Mouse (Mus musculus): ENCODE data around the gene Timp4. TPM values are rescaled to one million over a fixed set of nuclear protein-coding genes. Genes with fewer than 3 reads are reported as not detected.

The Timp4 gene
- polyA plus RNA-seq (2014; fragmentation: Nextera tagmentation; extraction: Ambion mirVana), result 0.12 and 0.70 TPM in 2 replicates

- Histone ChIP-seq H3K9ac (ENCODE audit: low read length) (no peak within 1 kb of the TSS), H3K36me3 (ENCODE audit: control insufficient read depth, insufficient read depth, low read length) (no peaks in the 10 kb centered on the region), H3K4me3 (ENCODE audit: low read depth, low read length) (peak within 1 kb of the TSS; percentile 14), H3K27ac (ENCODE audit: low read depth) (no peak within 1 kb of the TSS), H3K4me2 (ENCODE audit: low read length) (peak within 1 kb of the TSS; percentile 42), H3K27me3 (replicated peaks; ENCODE audit: control insufficient read depth, insufficient read depth, low read length) (no peaks in the 10 kb centered on the region), H3K9me3 (ENCODE audit: control insufficient read depth, low read length) (no peaks in the 10 kb centered on the region), H3K4me1 (replicated peaks; ENCODE audit: control insufficient read depth, insufficient read depth, low read length) (peaks cover 9% of the 10 kb centered on the region)
- ATAC-seq (replicated peaks; ENCODE audit: low FRiP score, low TSS enrichment, low read depth), result no peak
- 44% methylated on average over 7 of the region's 10 CpGs for WGBS
- DNase-seq (ENCODE audit: low spot score), result no peak
These were observed at the start of gene Timp4 for GRCm38 (mm10) chr6:115252099-115252873. Gene Timp4 (minus strand): TSS chr6:115252205.

- peak; percentile 28 for DNase-seq (ENCODE audit: low spot score)
- Histone ChIP-seq H3K9me3 (ENCODE audit: control insufficient read depth, low read length) (no peaks in the 10 kb centered on the region), H3K27me3 (replicated peaks; ENCODE audit: control insufficient read depth, insufficient read depth, low read length) (no peaks in the 10 kb centered on the region), H3K4me3 (ENCODE audit: low read depth, low read length) (no peak overlapping the region), H3K9ac (ENCODE audit: low read length) (no peak overlapping the region), H3K4me2 (ENCODE audit: low read length) (no peak overlapping the region), H3K36me3 (ENCODE audit: control insufficient read depth, insufficient read depth, low read length) (no peaks in the 10 kb centered on the region), H3K4me1 (replicated peaks; ENCODE audit: control insufficient read depth, insufficient read depth, low read length) (no peaks in the 10 kb centered on the region), H3K27ac (ENCODE audit: low read depth) (no peak overlapping the region)
- WGBS, result 84% methylated on average over 2 of the region's 2 CpGs
- no peak for ATAC-seq (replicated peaks; ENCODE audit: low FRiP score, low TSS enrichment, low read depth)
These were observed 41.9 kb upstream of the Timp4 start for GRCm38 (mm10) chr6:115293877-115294276.

GRCm38 (mm10) chr6:115292621-115293020, 40.6 kb upstream of the Timp4 start:
- H3K4me2 ChIP-seq (ENCODE audit: low read length), result no peak overlapping the region
- H3K27me3 ChIP-seq (replicated peaks; ENCODE audit: control insufficient read depth, insufficient read depth, low read length), result no peaks in the 10 kb centered on the region
- H3K9ac ChIP-seq (ENCODE audit: low read length), result no peak overlapping the region
- H3K27ac ChIP-seq (ENCODE audit: low read depth), result no peak overlapping the region
- ATAC-seq (replicated peaks; ENCODE audit: low FRiP score, low TSS enrichment, low read depth), result no peak
- DNase-seq (ENCODE audit: low spot score), result peak; percentile 47
- H3K4me1 ChIP-seq (replicated peaks; ENCODE audit: control insufficient read depth, insufficient read depth, low read length), result no peaks in the 10 kb centered on the region
- H3K36me3 ChIP-seq (ENCODE audit: control insufficient read depth, insufficient read depth, low read length), result no peaks in the 10 kb centered on the region
- WGBS, result 63% methylated on average over 6 of the region's 6 CpGs
- H3K9me3 ChIP-seq (ENCODE audit: control insufficient read depth, low read length), result no peaks in the 10 kb centered on the region
- H3K4me3 ChIP-seq (ENCODE audit: low read depth, low read length), result no peak overlapping the region

- H3K9ac ChIP-seq (ENCODE audit: low read length), result no peak overlapping the region
- no peaks in the 10 kb centered on the region for H3K27me3 ChIP-seq (replicated peaks; ENCODE audit: control insufficient read depth, insufficient read depth, low read length)
- 92% methylated on average over 6 of the region's 6 CpGs for WGBS
- DNase-seq (ENCODE audit: low spot score) (peak; percentile 15), ATAC-seq (replicated peaks; ENCODE audit: low FRiP score, low TSS enrichment, low read depth) (no peak)
- no peaks in the 10 kb centered on the region for H3K9me3 ChIP-seq (ENCODE audit: control insufficient read depth, low read length)
- no peak overlapping the region for H3K4me3 ChIP-seq (ENCODE audit: low read depth, low read length)
- H3K4me1 ChIP-seq (replicated peaks; ENCODE audit: control insufficient read depth, insufficient read depth, low read length), result no peaks in the 10 kb centered on the region
- H3K4me2 ChIP-seq (ENCODE audit: low read length), result no peak overlapping the region
- no peaks in the 10 kb centered on the region for H3K36me3 ChIP-seq (ENCODE audit: control insufficient read depth, insufficient read depth, low read length)
- H3K27ac ChIP-seq (ENCODE audit: low read depth), result no peak overlapping the region
These were observed 39.8 kb upstream of the Timp4 start for GRCm38 (mm10) chr6:115291823-115292222.

- H3K4me2 ChIP-seq (ENCODE audit: low read length), result no peak overlapping the region
- H3K9ac ChIP-seq (ENCODE audit: low read length), result no peak overlapping the region
- DNase-seq (ENCODE audit: low spot score) (peak; percentile 21), ATAC-seq (replicated peaks; ENCODE audit: low FRiP score, low TSS enrichment, low read depth) (no peak)
- WGBS, result 92% methylated on average over 2 of the region's 2 CpGs
- no peaks in the 10 kb centered on the region for H3K36me3 ChIP-seq (ENCODE audit: control insufficient read depth, insufficient read depth, low read length)
- H3K4me1 ChIP-seq (replicated peaks; ENCODE audit: control insufficient read depth, insufficient read depth, low read length), result no peaks in the 10 kb centered on the region
- no peak overlapping the region for H3K4me3 ChIP-seq (ENCODE audit: low read depth, low read length)
- H3K9me3 ChIP-seq (ENCODE audit: control insufficient read depth, low read length), result no peaks in the 10 kb centered on the region
- no peaks in the 10 kb centered on the region for H3K27me3 ChIP-seq (replicated peaks; ENCODE audit: control insufficient read depth, insufficient read depth, low read length)
- H3K27ac ChIP-seq (ENCODE audit: low read depth), result no peak overlapping the region
These were observed 39.1 kb upstream of the Timp4 start for GRCm38 (mm10) chr6:115291068-115291467.

- Histone ChIP-seq H3K4me1 (replicated peaks; ENCODE audit: control insufficient read depth, insufficient read depth, low read length) (no peaks in the 10 kb centered on the region), H3K9me3 (ENCODE audit: control insufficient read depth, low read length) (no peaks in the 10 kb centered on the region), H3K4me3 (ENCODE audit: low read depth, low read length) (no peak overlapping the region), H3K4me2 (ENCODE audit: low read length) (no peak overlapping the region), H3K9ac (ENCODE audit: low read length) (no peak overlapping the region), H3K36me3 (ENCODE audit: control insufficient read depth, insufficient read depth, low read length) (no peaks in the 10 kb centered on the region), H3K27ac (ENCODE audit: low read depth) (no peak overlapping the region), H3K27me3 (replicated peaks; ENCODE audit: control insufficient read depth, insufficient read depth, low read length) (no peaks in the 10 kb centered on the region)
- WGBS, result 70% methylated on average over 5 of the region's 5 CpGs
- ATAC-seq (replicated peaks; ENCODE audit: low FRiP score, low TSS enrichment, low read depth) (no peak), DNase-seq (ENCODE audit: low spot score) (peak; percentile 28)
These were observed 38.6 kb upstream of the Timp4 start for GRCm38 (mm10) chr6:115290561-115290960.

GRCm38 (mm10) chr6:115288223-115288622, 36.2 kb upstream of the Timp4 start:
- WGBS, result 93% methylated on average over 3 of the region's 3 CpGs
- no peak overlapping the region for H3K27ac ChIP-seq (ENCODE audit: low read depth)
- H3K9ac ChIP-seq (ENCODE audit: low read length), result no peak overlapping the region
- H3K27me3 ChIP-seq (replicated peaks; ENCODE audit: control insufficient read depth, insufficient read depth, low read length), result no peaks in the 10 kb centered on the region
- no peak overlapping the region for H3K4me2 ChIP-seq (ENCODE audit: low read length)
- H3K4me3 ChIP-seq (ENCODE audit: low read depth, low read length), result no peak overlapping the region
- ATAC-seq (replicated peaks; ENCODE audit: low FRiP score, low TSS enrichment, low read depth) (no peak), DNase-seq (ENCODE audit: low spot score) (no peak)
- H3K36me3 ChIP-seq (ENCODE audit: control insufficient read depth, insufficient read depth, low read length), result no peaks in the 10 kb centered on the region
- H3K9me3 ChIP-seq (ENCODE audit: control insufficient read depth, low read length), result no peaks in the 10 kb centered on the region
- no peaks in the 10 kb centered on the region for H3K4me1 ChIP-seq (replicated peaks; ENCODE audit: control insufficient read depth, insufficient read depth, low read length)

- Histone ChIP-seq H3K27ac (ENCODE audit: low read depth) (no peak overlapping the region), H3K27me3 (replicated peaks; ENCODE audit: control insufficient read depth, insufficient read depth, low read length) (no peaks in the 10 kb centered on the region), H3K9ac (ENCODE audit: low read length) (no peak overlapping the region), H3K4me3 (ENCODE audit: low read depth, low read length) (no peak overlapping the region), H3K36me3 (ENCODE audit: control insufficient read depth, insufficient read depth, low read length) (no peaks in the 10 kb centered on the region), H3K9me3 (ENCODE audit: control insufficient read depth, low read length) (no peaks in the 10 kb centered on the region), H3K4me2 (ENCODE audit: low read length) (no peak overlapping the region), H3K4me1 (replicated peaks; ENCODE audit: control insufficient read depth, insufficient read depth, low read length) (no peaks in the 10 kb centered on the region)
- 78% methylated on average over 6 of the region's 6 CpGs for WGBS
- ATAC-seq (replicated peaks; ENCODE audit: low FRiP score, low TSS enrichment, low read depth) (no peak), DNase-seq (ENCODE audit: low spot score) (no peak)
These were observed 34.4 kb upstream of the Timp4 start for GRCm38 (mm10) chr6:115286441-115286840.

- WGBS, result 89% methylated on average over 2 of the region's 2 CpGs
- DNase-seq (ENCODE audit: low spot score) (peak; percentile 29), ATAC-seq (replicated peaks; ENCODE audit: low FRiP score, low TSS enrichment, low read depth) (no peak)
- Histone ChIP-seq H3K9me3 (ENCODE audit: control insufficient read depth, low read length) (no peaks in the 10 kb centered on the region), H3K4me1 (replicated peaks; ENCODE audit: control insufficient read depth, insufficient read depth, low read length) (no peaks in the 10 kb centered on the region), H3K36me3 (ENCODE audit: control insufficient read depth, insufficient read depth, low read length) (no peaks in the 10 kb centered on the region), H3K4me3 (ENCODE audit: low read depth, low read length) (no peak overlapping the region), H3K4me2 (ENCODE audit: low read length) (no peak overlapping the region), H3K9ac (ENCODE audit: low read length) (no peak overlapping the region), H3K27ac (ENCODE audit: low read depth) (no peak overlapping the region), H3K27me3 (replicated peaks; ENCODE audit: control insufficient read depth, insufficient read depth, low read length) (no peaks in the 10 kb centered on the region)
These were observed 32.1 kb upstream of the Timp4 start for GRCm38 (mm10) chr6:115284153-115284552.
